Mouse (Mus musculus) activated CD4-positive, CD25-positive, alpha-beta regulatory T cell, adult 9 weeks (primary cell): ENCODE data around the gene Cldn17. TPM values are rescaled to one million over a fixed set of nuclear protein-coding genes. Genes with fewer than 3 reads are reported as not detected.

Source experiments
- polyA plus RNA-seq: library from polyadenylated mRNA; unstranded; fragments of 100-300 nt; shearing (Covaris generic); gene quantifications from one replicate; pipeline ENCODE4 v1.2.1, GENCODE M21; 2017

Cldn17 gene
- polyA plus RNA-seq, result not detected

DNA sequence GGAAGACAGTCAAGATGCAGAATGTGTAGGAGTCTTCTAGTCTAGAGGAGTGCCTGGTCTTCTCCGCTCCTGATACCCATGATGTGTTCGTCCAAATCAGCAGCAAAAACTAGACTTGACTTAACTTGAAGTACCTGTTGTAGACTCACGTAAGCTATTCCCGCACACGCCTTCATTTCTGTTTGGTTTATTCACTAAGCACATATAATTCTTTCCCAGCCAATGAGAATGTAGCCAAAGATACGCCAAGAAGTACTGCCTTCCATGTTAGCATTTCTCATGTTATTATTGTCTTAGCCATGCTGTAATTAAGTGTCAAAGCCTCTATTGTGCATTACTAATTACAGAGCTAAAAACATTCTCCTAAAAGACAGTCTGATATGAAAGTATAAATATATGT lies at the start of gene Cldn17:
TSS of gene Cldn17 (minus strand) at position 101 of the 400 bp plus-strand sequence.

Other genes starting within 250 kb of the Cldn17 start
- 0.12 TPM for gene Grik1, start 216.7 kb downstream of the Cldn17 start, polyA plus RNA-seq
- gene Cldn8, start 56.2 kb upstream of the Cldn17 start, polyA plus RNA-seq, result not detected
- not detected for gene Krtap24-1, start 105.3 kb upstream of the Cldn17 start, polyA plus RNA-seq
- gene 2310079G19Rik, start 120.7 kb upstream of the Cldn17 start, polyA plus RNA-seq, result not detected
- gene Krtap26-1, start 140.8 kb upstream of the Cldn17 start, polyA plus RNA-seq, result not detected
- gene Krtap27-1, start 164.7 kb upstream of the Cldn17 start, polyA plus RNA-seq, result not detected
- gene 2310061N02Rik, start 201.0 kb upstream of the Cldn17 start, polyA plus RNA-seq, result not detected
- not detected for gene Krtap13-1, start 221.9 kb upstream of the Cldn17 start, polyA plus RNA-seq
- not detected for gene Krtap13, start 244.7 kb upstream of the Cldn17 start, polyA plus RNA-seq